Mouse (Mus musculus) mesoderm, embryonic 11.5 days (tissue): Measurements from ENCODE around the gene Cdr2l.
A peak's percentile ranks its signal among the peaks of the same experiment; 100 is the strongest.

Source experiments
- DNase-seq: peaks from one replicate; pipeline ENCODE4 v3.0.0-alpha.2; 2012; ENCODE audit warnings: low read depth, low spot score

Gene Cdr2l

DNA sequence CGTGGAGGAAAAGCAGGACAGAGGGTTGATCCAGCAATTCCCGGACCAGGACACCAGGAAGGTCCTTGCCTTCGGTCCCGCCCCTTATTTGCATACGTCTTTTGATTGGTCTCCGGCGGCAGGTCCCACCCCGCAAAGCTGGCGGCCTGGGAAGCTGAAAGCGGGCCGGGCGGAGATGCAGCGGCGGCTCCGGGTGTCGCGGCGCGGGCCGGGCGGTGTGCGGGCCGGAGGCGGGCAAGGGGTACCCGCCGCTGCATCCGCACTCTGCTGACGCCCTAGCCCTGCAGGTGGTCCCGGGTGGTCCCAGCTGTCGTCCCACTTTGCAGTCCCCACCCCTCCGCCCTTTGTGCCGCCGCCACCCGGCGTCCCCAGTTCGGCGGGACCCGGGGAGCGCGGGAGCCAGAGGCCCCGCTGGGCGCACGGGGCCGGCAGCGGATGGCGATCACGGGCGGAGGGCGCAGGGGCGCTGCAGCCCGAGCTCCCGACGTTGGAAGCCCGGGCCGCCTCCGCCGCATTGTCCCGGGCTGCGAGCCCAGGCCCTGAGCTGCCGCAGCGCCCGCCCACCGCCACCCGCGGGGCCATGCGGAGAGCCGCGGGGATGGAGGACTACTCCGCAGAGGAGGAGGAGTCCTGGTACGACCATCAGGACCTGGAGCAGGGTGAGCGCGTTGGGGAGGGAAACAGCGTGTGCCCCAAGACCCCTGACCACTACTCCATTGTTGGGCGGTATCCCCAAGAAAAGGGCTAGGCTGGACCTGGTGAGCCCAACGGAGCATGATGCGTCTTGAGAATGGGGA is at the start of gene Cdr2l:
Gene Cdr2l (plus strand): TSS at position 174 of the 797 bp plus-strand sequence.
- DNase-seq = peak; percentile 94

DNA sequence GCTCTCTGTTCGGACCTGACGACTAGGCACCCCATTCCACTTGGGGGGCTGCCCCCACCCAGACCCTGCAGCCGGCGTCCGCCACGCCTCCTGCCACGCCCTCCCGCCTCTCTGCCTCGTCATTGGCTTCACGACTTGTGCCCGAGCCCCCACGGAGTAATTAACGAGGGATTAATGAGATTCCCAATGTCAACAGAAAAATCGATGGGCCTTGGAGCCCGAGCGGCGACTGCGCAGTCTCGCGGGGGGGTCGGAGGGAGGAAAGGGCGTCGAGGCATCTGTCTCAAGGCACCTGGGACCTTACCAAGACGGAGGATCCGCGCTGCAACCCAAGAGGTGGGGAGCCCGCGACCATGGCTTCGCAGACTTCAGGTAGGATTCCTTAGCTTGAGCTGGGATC is 47.2 kb upstream of the Cdr2l start, which contains the start of gene Otop3:
Gene Otop3 (plus strand): TSS at position 201 of the 400 bp plus-strand sequence.
- no peak for DNase-seq

DNA sequence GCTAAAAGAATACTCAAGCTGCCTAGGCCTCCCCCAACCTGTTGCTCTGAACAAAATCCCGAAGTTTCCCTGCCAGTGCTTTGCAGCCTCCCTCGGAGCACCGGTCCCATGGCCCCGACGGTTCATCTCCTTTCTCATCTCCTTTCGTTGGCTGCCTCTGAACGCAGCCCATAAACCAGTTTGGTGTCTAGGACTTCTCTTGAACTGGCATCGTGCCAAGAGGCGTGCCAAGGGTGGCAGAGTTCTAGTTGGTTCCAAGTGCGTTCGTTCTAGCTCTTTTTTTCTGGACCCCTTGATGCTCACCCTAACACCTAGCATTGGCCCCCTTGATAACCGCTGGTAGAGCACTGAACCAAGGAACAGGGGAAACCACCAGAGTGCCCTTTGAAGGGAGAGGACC is 46.5 kb upstream of the Cdr2l start:
- no peak for DNase-seq

DNA sequence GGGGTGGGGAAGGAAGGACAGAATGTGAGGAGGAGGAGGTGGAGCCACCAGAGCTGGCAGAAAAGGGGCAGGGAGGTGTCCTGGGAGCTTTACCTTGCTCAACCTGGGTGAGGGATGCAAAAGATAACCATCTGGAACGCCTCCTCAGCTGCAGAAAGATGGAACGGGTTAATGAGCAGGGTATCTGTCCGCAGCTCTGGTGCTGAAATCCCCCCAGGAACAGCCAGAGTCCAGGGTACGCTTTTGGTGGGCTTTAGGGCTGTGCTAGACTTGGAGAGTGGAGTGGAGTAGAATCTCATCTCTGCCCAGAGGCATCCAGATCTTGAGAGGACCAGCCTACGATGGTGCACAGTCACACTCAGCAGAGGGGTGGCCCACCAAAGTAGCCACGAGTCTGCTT is 45.6 kb upstream of the Cdr2l start:
- peak; percentile 52 for DNase-seq

DNA sequence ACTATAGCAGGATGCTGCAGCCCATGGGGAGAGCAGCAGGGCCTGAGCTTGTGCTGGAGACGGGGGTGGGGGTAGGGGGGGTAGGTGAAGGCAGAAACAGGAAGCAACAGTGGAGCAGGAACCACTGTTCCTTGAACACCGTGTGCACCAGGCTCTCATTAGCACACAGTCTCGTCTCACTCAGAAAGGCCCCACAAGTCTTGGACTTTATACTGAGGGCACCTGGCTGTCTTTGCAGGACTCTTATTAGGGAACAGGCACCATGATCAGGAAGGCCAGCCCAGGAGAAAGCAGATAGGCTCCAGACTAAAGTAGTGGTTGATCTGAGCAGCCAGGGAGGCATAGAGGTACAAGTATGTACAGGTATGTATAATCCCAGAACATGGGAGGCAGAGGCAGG is 44.4 kb upstream of the Cdr2l start:
- DNase-seq = no peak

DNA sequence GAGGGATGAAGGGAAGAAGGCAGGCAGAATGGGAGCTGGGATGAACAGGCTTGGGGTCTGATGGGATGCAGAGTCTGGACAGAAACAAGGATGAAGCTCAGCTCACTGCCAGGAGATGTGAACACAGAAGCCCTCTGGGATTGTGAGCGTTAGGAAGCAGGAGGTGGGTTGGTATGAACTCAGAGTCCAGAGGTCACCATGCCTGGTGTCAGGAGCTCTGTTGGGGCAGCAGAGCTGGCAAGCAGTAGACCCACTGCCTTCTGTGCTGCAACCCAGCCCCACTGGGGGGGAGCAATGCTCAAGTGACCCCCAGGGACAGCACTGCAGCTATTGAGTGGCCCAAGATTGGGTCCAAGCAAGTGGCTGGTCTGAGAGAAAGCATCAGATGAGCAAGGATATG is 43.9 kb upstream of the Cdr2l start:
- no peak for DNase-seq

DNA sequence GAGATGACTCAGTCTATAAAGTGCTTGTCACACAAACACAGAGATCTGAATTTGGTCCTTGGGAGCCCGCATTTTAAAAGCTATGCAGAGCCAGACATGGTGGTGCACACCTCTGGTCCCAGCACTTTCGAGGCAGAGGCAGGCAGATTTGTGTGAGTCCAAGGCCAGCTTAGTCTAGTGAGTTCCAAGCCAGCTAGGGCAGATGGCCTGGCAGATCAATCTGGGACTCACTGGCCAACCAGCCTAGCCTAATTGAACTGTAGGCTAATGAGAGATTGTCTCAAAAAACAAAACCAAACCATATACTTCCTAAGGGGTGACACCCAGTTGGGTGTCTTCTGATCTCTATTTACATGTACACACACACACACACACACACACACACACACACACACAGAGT is 40.5 kb upstream of the Cdr2l start:
- DNase-seq = no peak

DNA sequence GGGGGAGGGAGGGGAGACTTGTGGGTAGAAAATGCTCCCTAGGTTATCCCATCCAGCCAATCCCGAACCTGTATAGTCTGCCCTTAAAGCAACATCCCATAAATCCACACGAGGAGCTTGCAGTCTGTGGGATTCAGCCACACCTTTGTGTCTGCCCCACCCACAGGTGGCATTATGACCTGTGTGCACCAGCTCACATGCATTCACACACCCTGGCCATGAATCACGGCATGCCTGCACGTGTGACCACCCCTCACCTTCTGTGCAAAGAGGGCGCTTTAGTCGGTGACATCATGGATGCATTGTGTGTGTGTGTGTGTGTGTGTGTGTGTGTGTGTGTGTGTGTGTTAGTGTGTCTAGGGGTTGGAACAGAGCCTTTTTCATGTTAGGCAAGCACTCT is 39.9 kb upstream of the Cdr2l start:
- DNase-seq = no peak

DNA sequence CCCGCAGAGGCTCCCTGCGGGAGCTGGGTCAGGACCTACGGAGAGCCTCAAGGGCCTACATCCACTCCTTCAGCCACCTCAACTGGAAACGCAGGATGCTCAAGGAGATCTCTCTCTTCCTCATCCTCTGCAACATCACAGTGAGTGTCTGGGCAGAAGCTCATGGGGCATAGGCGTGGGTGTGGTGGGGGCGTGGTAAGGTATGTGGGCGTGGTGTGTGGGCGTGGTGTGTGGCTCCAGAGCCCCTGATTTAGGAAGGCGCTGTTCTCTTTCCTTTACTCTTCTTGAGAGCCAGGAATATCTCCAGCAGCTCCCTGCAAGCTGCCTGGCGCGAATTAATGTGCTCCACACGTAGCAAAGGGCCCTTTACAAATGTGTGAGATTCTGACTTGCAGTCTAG is 36.7 kb upstream of the Cdr2l start:
- no peak for DNase-seq

DNA sequence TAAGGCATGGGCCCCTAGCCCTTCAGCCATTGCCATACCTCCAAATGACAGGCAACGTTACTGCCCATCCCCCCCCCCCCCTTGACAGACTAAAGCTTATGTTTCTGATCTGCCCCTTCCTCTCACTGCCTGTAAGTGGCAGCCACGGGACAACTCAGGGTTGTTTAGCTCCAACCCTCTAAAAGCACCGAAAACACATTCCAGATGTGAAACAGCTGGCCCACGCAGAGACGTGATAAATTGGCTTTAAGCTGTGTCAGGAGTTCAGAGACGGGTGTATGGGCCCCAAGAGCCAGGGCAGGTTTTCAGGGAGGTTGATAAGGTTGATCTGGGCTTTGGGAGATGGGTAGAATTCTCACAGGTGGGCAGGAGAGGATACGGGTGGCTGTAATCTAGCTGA is 36.2 kb upstream of the Cdr2l start:
- DNase-seq = peak; percentile 76

DNA sequence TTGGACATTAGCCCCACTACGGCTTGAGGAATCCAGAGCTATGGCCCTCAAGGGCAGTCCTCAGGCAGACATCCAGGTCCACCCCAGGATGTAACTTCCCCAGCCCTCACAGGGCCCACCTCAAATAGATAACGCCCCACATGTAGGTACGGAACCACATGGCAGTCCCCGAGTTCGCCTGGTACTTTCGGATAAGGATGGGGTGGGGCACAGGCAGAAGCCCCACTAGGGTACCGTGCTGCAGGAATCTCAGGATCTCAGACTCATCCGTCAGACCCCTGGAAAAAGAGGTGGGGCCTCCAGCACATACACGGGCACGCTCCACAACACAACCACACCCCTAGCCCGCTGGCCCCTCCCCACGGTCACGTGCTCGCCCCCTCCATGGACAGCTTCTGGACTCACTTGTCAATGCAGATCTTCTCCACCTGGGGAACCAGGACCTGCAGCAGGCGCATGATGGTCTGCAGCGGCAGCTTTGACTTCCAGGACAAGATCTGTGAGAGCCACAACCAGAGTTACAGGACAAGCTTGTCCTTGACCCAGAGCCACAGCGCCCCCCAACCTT is 33.0 kb upstream of the Cdr2l start:
- DNase-seq = no peak

DNA sequence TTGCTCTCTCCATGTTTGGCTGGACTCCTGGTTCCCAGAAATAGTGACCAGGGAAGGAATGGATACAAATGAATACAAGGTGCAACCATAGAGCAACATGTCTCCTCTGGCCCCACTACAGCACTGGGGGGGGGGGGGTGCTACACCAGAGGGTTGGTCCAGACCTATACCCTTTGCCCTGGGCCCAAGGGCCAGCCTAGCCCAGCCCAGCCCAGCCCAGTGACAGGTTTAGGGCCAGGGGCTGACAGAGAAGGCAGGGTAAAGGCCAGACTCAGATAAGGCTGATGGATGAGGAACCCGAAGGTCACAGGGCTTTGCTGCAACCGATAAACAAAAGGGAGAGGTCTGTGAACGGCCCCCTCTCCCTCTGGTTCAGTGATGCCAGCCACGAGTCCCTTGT is 31.7 kb upstream of the Cdr2l start:
- DNase-seq = no peak

DNA sequence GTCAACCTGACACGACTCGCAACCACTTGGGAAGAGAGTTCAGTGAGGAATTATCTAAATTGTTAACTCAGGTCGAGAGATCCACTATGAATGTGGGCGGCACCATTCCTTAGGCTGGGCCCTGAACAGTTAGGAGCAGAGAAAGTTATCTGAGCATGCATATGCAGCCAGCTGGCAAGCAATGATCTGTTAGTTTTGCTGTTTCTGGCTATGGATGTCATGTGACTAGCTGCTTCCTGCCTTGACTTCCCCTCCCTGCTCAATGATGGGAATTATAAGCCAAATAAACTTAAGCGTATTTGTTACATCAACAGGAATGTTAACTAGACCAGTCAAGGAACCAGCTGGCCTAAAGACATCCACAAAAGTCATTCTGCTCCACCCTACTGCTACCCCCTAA is 28.3 kb upstream of the Cdr2l start:
- no peak for DNase-seq

DNA sequence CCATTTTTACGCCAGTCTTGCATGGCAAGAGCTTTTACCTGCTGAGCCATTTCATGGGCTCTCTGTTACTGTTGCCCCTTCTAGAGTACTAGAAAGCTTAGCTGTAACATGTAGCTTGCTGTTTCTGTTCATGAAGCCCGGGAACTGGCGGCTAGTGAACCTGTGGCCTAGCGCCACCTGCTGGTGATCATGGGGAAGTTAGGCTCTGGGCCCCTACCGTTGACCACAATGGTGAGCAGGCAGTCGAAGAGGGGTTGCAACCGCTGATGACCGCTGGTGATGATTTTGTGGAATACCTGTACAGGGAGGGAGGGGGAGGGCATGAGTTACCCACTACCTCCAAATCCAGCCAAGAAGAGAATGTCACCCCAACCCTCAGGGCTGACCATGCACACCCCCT is 27.5 kb upstream of the Cdr2l start:
- peak; percentile 88 for DNase-seq

DNA sequence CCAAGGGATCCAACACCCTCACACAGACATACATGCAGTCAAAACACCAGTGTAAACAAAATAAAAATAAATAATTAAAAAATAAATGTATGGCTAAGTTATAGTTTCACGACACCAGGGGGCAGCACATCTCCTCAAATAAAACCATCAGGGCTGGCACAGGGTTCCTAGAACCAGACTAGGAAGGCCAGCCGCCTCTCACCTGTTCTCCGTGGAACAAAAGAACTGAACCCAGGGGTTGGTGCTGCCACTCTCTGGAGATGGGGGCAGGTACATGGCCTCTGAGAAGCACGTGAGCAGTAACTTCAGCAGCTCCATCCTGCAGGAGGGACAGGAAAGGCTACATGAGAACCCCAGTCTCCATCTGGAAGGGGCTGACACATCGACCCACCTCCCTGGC is 23.2 kb upstream of the Cdr2l start:
- DNase-seq = peak; percentile 73

DNA sequence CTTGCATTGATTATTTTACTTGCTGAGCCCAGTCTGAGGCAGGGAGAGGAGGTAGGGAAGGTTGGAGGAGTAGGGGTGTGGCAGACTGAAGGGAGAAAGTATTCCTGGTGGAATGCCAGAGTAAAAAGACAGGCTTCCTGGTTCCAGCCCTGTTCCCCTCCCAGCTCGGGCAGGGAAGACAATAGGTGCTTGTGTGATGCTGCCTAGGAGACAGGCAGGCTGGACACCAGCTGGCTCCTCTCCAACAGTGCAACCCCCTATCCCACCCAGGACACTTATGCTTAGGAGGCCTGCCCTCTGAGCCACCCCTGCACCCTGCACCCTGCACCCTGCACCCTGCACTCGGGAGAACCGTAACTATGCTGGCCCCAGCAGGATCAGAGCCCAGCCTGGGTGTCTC is 22.4 kb upstream of the Cdr2l start:
- no peak for DNase-seq

DNA sequence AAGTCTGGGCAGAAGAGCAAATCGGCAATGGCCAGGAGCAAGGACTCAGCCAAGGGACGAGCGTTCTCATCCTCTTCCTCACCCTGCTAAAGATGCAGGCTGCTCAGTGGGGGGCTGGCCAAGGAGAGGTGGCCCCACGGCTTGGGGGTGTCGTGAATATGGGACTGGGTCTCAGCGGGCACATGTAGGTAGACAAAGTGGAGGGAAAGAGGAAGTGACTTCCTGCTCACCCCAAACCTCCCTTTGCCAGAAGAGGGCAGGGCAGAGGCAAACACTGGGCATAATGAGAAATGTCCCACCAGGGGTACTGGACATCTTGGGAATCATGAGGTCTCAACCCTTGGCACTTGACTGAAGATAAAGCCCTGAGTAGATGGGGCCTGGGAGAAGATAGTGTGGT is 22.0 kb upstream of the Cdr2l start:
- DNase-seq = no peak

DNA sequence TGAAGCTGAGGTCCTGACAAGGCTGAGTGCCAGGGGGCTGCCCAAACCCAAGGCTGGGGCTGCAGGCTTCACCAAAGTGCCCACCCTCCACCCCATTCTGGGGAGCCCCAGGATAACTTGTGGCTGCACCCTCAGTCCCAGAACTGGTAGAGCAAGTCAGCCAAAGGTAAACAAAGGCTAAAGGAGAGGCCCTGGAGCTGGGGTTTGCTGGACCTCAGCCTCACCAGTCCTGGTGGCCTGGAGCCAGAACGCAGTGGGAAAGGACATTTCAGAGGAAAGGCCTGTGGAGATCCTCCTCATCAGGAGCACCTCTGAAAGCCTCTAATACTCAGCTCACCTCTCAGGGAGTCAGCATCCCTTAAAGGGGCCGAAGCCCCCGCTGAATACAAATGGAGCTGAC is 17.6 kb upstream of the Cdr2l start:
- no peak for DNase-seq

DNA sequence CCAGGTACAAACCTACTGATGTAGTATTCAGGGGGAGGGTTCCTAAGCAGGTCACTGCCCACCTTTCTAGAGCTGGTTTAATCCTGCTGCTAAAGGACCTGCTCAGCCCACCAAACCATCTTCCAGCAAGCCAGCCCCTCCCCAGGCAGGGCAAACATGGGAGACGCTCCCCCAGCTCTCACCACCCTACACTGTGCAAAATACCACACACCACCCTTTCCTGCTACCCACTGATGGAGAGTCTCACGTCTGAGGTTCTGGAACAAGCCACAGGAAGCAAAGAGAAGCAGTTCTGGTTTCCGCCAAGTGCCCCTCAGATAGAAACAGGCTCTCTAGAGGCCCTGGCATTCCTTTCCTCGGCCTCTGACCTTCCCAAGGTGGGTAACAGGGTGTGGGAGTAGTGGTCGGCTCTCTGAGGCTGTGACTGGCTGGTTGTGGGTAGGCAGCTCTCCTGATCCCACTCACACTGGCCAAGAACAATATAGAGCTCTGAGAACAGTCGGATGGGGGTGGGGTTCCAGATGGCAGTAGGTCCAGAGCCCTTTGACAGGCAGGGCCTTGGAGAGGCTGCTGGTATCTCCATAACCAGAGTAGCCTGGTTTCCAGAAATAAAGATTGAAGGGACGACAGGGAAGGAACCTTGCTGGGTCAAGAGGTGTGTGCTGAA is 15.5 kb upstream of the Cdr2l start:
- DNase-seq = no peak

DNA sequence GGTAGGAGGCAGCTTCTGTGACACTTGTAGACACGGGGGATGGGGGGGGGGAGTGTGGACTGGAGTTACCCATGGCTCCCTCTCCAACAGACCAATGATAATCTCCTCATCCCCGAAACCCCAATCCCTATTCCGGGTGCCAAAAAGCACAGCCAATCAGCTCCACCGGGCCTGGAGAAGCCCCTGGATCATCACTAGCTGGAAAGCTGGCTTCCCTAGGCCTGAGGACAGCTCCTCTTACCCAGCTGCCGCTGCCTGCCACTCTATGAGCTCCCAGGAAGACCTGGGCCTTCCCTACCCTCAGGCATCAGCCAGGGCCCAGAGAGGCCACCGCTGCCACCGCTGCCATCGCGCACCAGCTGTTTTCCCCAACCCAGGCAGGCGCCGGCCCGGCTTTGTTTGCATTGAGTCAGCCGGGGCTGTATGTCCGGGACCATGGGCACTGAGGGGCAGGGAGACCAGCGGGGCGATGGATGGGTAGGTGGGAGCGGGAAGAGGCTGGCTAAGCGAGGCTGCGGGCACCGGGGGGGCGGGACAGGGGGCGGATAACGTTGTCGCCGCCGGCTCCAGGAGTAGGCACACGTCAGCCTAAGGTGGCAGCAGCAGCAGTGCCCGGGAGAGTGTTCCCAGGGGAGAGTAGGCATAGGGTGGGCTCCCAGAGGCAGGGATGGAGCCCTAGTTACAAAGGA is 14.9 kb upstream of the Cdr2l start:
- no peak for DNase-seq

DNA sequence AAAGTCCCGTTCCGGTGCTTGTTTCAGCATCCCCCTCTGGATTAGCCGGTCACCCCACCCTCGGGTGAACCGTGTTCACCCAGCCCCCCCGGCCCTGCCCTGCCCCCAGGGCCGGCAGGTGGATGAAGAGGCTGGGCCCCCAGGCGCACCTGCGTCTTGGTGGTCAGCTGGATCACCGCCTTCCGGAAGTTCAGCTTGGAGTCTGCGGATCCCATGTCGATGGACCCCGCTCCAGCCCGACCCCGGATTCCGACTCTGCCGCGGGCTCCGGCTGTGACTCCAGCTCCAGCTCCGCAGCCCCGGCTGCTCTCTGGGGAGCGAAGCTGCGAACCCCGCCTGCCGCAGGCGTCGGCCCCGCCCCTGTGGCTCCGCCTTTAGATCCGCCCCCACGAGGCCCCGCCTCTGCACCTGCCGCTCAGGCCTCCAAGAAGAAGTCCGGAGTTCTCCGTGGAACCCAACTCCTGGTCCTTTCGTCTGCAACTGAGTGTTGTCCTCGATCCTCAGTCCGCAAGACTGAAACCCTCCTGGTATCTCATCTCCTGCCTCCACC is 14.2 kb upstream of the Cdr2l start, which contains the start of gene Hid1:
Gene Hid1 (minus strand): TSS at position 362 of the 550 bp plus-strand sequence.
- DNase-seq = peak; percentile 78

DNA sequence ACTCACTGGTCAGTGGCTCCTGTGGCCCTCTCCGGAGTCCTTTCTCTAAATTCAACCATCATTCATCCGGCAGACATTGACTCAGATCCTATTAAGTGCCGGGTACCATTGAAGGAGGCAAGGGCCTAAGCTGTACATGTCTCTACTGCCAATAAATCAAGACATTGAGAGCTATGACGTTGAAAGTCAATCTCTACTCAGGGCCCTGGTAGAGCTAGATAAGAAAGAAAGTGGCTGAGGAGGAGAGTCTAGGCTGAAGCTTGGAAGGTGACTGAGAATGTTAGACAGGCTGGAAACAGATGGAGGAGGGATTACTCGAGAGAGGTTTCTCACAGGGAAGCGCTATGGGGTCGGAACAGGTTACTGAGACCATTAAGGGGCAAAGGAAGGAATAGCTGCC is 11.3 kb upstream of the Cdr2l start:
- DNase-seq = no peak
